Mouse (Mus musculus) olfactory bulb, adult 2 months (tissue): ENCODE measurements around the gene Pid1.

Source experiments
- CTCF ChIP-seq: fragments of 200-500 bp; IDR thresholded peaks from 2 replicates; pipeline ENCODE4 v1.5.1; 2012; ENCODE audit warnings: low read depth, mild to moderate bottlenecking, low read length, moderate library complexity; ENCODE audit not compliant: insufficient read depth
- POLR2A ChIP-seq: fragments of 200-500 bp; IDR thresholded peaks from 2 replicates; pipeline ENCODE4 v1.6.1; 2012; ENCODE audit warnings: mild to moderate bottlenecking, low read depth, low read length, moderate library complexity; ENCODE audit not compliant: insufficient read depth

DNA sequence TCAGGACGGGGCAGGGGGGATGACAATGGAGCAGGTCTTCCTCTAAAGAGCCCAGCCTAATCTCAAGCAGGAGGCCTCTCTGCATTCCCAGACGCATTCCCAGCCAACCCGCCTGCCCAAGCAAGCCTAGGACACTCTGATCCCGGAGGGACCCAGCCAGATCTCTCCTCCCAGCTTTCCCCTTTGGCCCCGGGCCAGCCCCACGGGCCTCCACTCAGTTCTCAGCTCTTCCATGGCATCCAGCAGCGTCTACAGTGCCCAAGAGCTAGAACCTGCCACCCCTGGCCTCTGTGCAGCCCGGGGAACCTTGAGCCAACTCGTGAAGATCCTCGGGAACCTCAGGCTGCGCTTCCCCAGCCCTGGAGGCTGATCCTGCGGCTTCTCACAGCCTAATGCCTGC lies 40.9 kb upstream of the Pid1 start:
- TF ChIP-seq POLR2A, result no peak
- no peak for TF ChIP-seq CTCF
